Mouse (Mus musculus): ENCODE measurements at regions not wholly inside any gene's neighbourhood (a gene's known extent, or its start where the extent isn't known, plus 50 kb on each side); places are given as distances from the start of the nearest gene placed in this dataset.

DNA sequence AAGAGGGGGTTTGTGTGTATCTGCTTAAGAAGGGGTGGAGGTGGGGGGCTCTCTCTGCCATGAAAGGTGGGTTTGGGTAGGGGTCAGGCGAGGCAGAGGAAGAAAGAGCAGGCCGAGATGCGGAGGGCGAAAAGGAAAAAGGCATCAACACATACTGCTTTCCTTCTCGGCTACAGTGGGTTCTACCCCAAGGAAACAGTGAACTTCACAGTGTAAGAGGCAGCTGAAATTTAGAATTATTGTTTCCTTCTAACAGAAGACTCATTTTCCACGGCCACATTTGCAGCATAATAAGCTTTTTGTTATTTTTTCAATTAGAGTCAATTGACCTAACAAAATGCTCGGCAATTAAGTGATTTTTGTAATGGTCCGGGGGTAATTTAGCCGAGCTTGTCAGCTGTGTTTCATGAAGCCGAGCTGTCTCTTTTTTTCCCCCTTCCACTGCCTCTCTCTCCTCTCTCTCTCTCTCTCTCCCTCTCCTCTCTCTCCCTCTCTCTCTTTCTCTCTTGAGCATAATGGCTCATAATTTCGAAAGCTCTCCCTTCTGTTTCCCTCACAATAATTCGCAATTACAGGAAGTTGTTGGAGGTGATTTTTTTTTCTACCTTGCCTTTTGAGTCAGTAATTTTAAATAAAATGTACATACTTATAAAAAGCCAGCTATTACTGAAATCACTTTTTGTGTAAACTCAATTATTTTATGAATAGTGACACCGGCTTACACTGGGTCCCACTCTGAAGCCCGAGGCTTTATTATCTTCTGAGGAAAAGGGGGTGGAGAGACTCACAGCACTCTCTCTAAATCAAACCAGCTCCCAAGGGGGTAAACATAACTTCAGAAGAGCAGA lies 403.1 kb upstream of the 3110018I06Rik start:
- TF ChIP-seq GATA1 (IDR thresholded peaks at IDR 0.05; ENCODE audit: low read length), result no peak
- TF ChIP-seq TAL1 (IDR thresholded peaks at IDR 0.05; ENCODE audit: low read length), result no peak
